Mouse (Mus musculus) MEL (cell line): ENCODE data around the gene Rtn4rl1. TPM values are rescaled to one million over a fixed set of nuclear protein-coding genes. Genes with fewer than 3 reads are reported as not detected.

Experiments used
- DNase-seq: peaks from one replicate; pipeline ENCODE4 v3.0.0; 2011; ENCODE audit warnings: low read depth, low spot score
- H3K27ac ChIP-seq: 2 replicates; pipeline ENCODE4 v1.5.1; 2012; ENCODE audit warnings: low read depth, mild to moderate bottlenecking, control low read depth, low read length, moderate library complexity; ENCODE audit not compliant: control insufficient read depth
- H3K27me3 ChIP-seq, 2 experiments: fragments of 150-350 bp in 1 of 2; sonication (generic) in 1 of 2; 2 replicates each; pipeline ENCODE4 v1.6.1; 2012; ENCODE audit warnings: low read length in 2 of 2, mild to moderate bottlenecking in 2 of 2, improper control_type of control experiment in 1 of 2, moderate library complexity in 1 of 2; ENCODE audit not compliant: insufficient read depth in 2 of 2, control insufficient read depth in 1 of 2
- H3K36me3 ChIP-seq, 2 experiments: 2 replicates each; pipeline ENCODE4 v1.6.1; 2012 to 2014; ENCODE audit warnings: low read length in 2 of 2, improper control_type of control experiment in 1 of 2, inconsistent platforms in 1 of 2, mild to moderate bottlenecking in 1 of 2; ENCODE audit not compliant: insufficient read depth in 2 of 2, control insufficient read depth in 1 of 2
- H3K4me1 ChIP-seq, 2 experiments: fragments of 150-350 bp in 1 of 2; sonication (generic) in 1 of 2; 2 replicates each; pipeline ENCODE4 v1.6.1; 2012; ENCODE audit warnings: low read length in 2 of 2, improper control_type of control experiment in 1 of 2, mild to moderate bottlenecking in 1 of 2; ENCODE audit not compliant: insufficient read depth in 2 of 2, control insufficient read depth in 1 of 2
- H3K4me3 ChIP-seq, 2 experiments: fragments of 150-350 bp in 1 of 2; sonication (generic) in 1 of 2; 2 replicates each; pipeline ENCODE4 v1.5.1; 2012; ENCODE audit warnings: low read depth in 2 of 2, low read length in 2 of 2, mild to moderate bottlenecking in 2 of 2, moderate library complexity in 2 of 2, control low read depth in 1 of 2, improper control_type of control experiment in 1 of 2; ENCODE audit not compliant: control insufficient read depth in 1 of 2, insufficient read depth in 1 of 2
- H3K79me2 ChIP-seq: 2 replicates; pipeline ENCODE4 v1.6.1; 2012; ENCODE audit warnings: mild to moderate bottlenecking, low read length, moderate library complexity; ENCODE audit not compliant: control insufficient read depth, poor library complexity, insufficient read depth
- H3K9ac ChIP-seq: 2 replicates; pipeline ENCODE4 v1.6.1; 2012; ENCODE audit warnings: low read depth, mild to moderate bottlenecking, control low read depth, low read length, moderate library complexity; ENCODE audit not compliant: control insufficient read depth, poor library complexity, severe bottlenecking
- H3K9me3 ChIP-seq: fragments of 150-350 bp; sonication (generic); replicated peaks from 2 replicates; pipeline ENCODE4 v1.6.1; 2012; ENCODE audit warnings: mild to moderate bottlenecking, low read length, improper control_type of control experiment, moderate library complexity; ENCODE audit not compliant: insufficient read depth
- CHD2 ChIP-seq: IDR thresholded peaks from 2 replicates; pipeline ENCODE4 v1.6.1; 2011; ENCODE audit warnings: low read length, improper control_type of control experiment
- E2F4 ChIP-seq: IDR thresholded peaks from 2 replicates; pipeline ENCODE4 v1.6.1; 2011; ENCODE audit warnings: low read depth, low read length, improper control_type of control experiment, borderline replicate concordance
- ELF1 ChIP-seq: IDR thresholded peaks from 2 replicates; pipeline ENCODE4 v1.6.1; 2014; ENCODE audit warnings: low read depth, mild to moderate bottlenecking, inconsistent platforms, low read length, improper control_type of control experiment, moderate library complexity
- EP300 ChIP-seq, 2 experiments: IDR thresholded peaks; 2 replicates each; pipeline ENCODE4 v1.6.1; 2011; ENCODE audit warnings: improper control_type of control experiment in 2 of 2, low read length in 2 of 2, low read depth in 1 of 2, mild to moderate bottlenecking in 1 of 2
- GABPA ChIP-seq: IDR thresholded peaks from 2 replicates; pipeline ENCODE4 v1.6.1; 2012; ENCODE audit warnings: low read depth, mild to moderate bottlenecking, inconsistent platforms, low read length, improper control_type of control experiment, moderate library complexity
- GATA1 ChIP-seq: IDR thresholded peaks from 2 replicates; pipeline ENCODE4 v1.6.1; 2011; ENCODE audit warnings: low read depth, low read length, improper control_type of control experiment
- HCFC1 ChIP-seq: IDR thresholded peaks from 2 replicates; pipeline ENCODE4 v1.6.1; 2012; ENCODE audit warnings: low read depth, mild to moderate bottlenecking, inconsistent platforms, low read length, improper control_type of control experiment, moderate library complexity
- KAT2A ChIP-seq: conservative IDR thresholded peaks from 2 replicates; pipeline ENCODE4 v1.6.1; 2012; ENCODE audit warnings: low read depth, low read length, improper control_type of control experiment, inconsistent platforms
- MAFK ChIP-seq: IDR thresholded peaks from 2 replicates; pipeline ENCODE4 v1.6.1; 2011; ENCODE audit warnings: low read depth, mild to moderate bottlenecking, low read length, improper control_type of control experiment, borderline replicate concordance
- MEF2A ChIP-seq: IDR thresholded peaks from 2 replicates; pipeline ENCODE4 v1.6.1; 2014; ENCODE audit warnings: low read depth, mild to moderate bottlenecking, inconsistent platforms, low read length, improper control_type of control experiment; ENCODE audit not compliant: poor library complexity, insufficient replicate concordance, severe bottlenecking; ENCODE audit errors: extremely low read depth
- MYB ChIP-seq: IDR thresholded peaks from 2 replicates; pipeline ENCODE4 v1.6.1; 2011; ENCODE audit warnings: mild to moderate bottlenecking, low read depth, low read length, improper control_type of control experiment
- POLR2A ChIP-seq, 2 experiments: IDR thresholded peaks; 2 replicates each; pipeline ENCODE4 v1.6.1; 2011 to 2012; ENCODE audit warnings: low read length in 2 of 2, mild to moderate bottlenecking in 2 of 2, control low read depth in 1 of 2, improper control_type of control experiment in 1 of 2, low read depth in 1 of 2, moderate library complexity in 1 of 2; ENCODE audit not compliant: control insufficient read depth in 1 of 2, insufficient read depth in 1 of 2, poor library complexity in 1 of 2
- POLR2AphosphoS2 ChIP-seq: IDR thresholded peaks from 2 replicates; pipeline ENCODE4 v1.6.1; 2011; ENCODE audit warnings: low read length, improper control_type of control experiment
- RAD21 ChIP-seq: IDR thresholded peaks from 2 replicates; pipeline ENCODE4 v1.6.1; 2011; ENCODE audit warnings: mild to moderate bottlenecking, low read depth, low read length, improper control_type of control experiment
- RCOR1 ChIP-seq: IDR thresholded peaks from 2 replicates; pipeline ENCODE4 v1.6.1; 2012; ENCODE audit warnings: low read depth, mild to moderate bottlenecking, inconsistent platforms, low read length, improper control_type of control experiment
- TBP ChIP-seq: IDR thresholded peaks from 2 replicates; pipeline ENCODE4 v1.8.0; 2011; ENCODE audit warnings: low read depth, low read length, improper control_type of control experiment
- TCF12 ChIP-seq: IDR thresholded peaks from 2 replicates; pipeline ENCODE4 v1.6.1; 2014; ENCODE audit warnings: low read depth, mild to moderate bottlenecking, inconsistent platforms, low read length, improper control_type of control experiment, moderate library complexity
- UBTF ChIP-seq: IDR thresholded peaks from 2 replicates; pipeline ENCODE4 v1.6.1; 2012; ENCODE audit warnings: low read depth, mild to moderate bottlenecking, inconsistent platforms, low read length, improper control_type of control experiment, moderate library complexity, borderline replicate concordance; ENCODE audit not compliant: insufficient read depth
- USF1 ChIP-seq: IDR thresholded peaks from 2 replicates; pipeline ENCODE4 v1.6.1; 2014; ENCODE audit warnings: low read depth, mild to moderate bottlenecking, inconsistent platforms, low read length, improper control_type of control experiment, moderate library complexity
- ZC3H11A ChIP-seq: IDR thresholded peaks from 2 replicates; pipeline ENCODE4 v1.6.1; 2012; ENCODE audit warnings: low read depth, mild to moderate bottlenecking, inconsistent platforms, low read length, improper control_type of control experiment
- ZKSCAN1 ChIP-seq: IDR thresholded peaks from 2 replicates; pipeline ENCODE4 v1.6.1; 2012; ENCODE audit warnings: low read depth, mild to moderate bottlenecking, inconsistent platforms, low read length, improper control_type of control experiment, moderate library complexity
- polyA plus RNA-seq, 2 experiments: library from polyadenylated mRNA; stranded (reverse) in 1 of 2; unstranded in 1 of 2; fragments of >175 nt in 1 of 2; fragments of >200 nt in 1 of 2; gene quantifications; 2 replicates each; pipeline versions ENCODE4 v1.2.1 to v1.2.4; 2012; ENCODE audit warnings: low replicate concordance in 2 of 2, low read depth in 1 of 2; ENCODE audit not compliant: insufficient read length in 2 of 2, insufficient read depth in 1 of 2, missing spikeins in 1 of 2
- total RNA-seq: library from RNA; depleted of rRNA; stranded (reverse); fragments of 300-350 nt; gene quantifications from 2 replicates; pipeline ENCODE4 v1.2.3, GENCODE M21; 2012

Rtn4rl1 gene
- total and polyA plus RNA-seq, 3 experiments = 0.35 to 2.6 TPM; not detected in 1

GRCm38 (mm10) chr11:75210755-75211154 is 17.2 kb downstream of the Rtn4rl1 start:
- Histone ChIP-seq H3K27ac (no peak overlapping the region), H3K27me3 (no peaks in the 10 kb centered on the region), H3K9me3 (no peaks in the 10 kb centered on the region), H3K4me3 (no peak overlapping the region), H3K79me2 (no peaks in the 10 kb centered on the region), H3K9ac (no peak overlapping the region), H3K4me1 (no peaks in the 10 kb centered on the region), H3K36me3 (no peaks in the 10 kb centered on the region)
- TF ChIP-seq EP300 (IDR thresholded peaks at IDR 0.05; ENCODE audit: low read depth in 1 of 2, low read length in 2 of 2) = no peak
- TF ChIP-seq RAD21 = no peak
- no peak for TF ChIP-seq TCF12
- no peak for TF ChIP-seq POLR2A (IDR thresholded peaks at IDR 0.05; ENCODE audit: control insufficient read depth in 1 of 2, insufficient read depth in 1 of 2, low read depth in 1 of 2, low read length in 2 of 2, poor library complexity in 1 of 2)
- TF ChIP-seq TBP = no peak
- TF ChIP-seq USF1 = no peak
- TF ChIP-seq MAFK = no peak
- TF ChIP-seq GABPA = no peak
- no peak for TF ChIP-seq ZC3H11A
- no peak for TF ChIP-seq KAT2A
- no peak for TF ChIP-seq HCFC1
- no peak for DNase-seq

GRCm38 (mm10) chr11:75212031-75212667 is 18.6 kb downstream of the Rtn4rl1 start:
- H3K4me1 ChIP-seq = no peaks in the 10 kb centered on the region

GRCm38 (mm10) chr11:75212876-75213275 is 19.3 kb downstream of the Rtn4rl1 start:
- no peak for DNase-seq
- Histone ChIP-seq H3K27me3 (no peaks in the 10 kb centered on the region), H3K4me1 (no peaks in the 10 kb centered on the region), H3K9me3 (no peaks in the 10 kb centered on the region), H3K27ac (no peak overlapping the region)
- TF ChIP-seq KAT2A (no peak), CHD2 (no peak), MYB (no peak), TCF12 (no peak), UBTF (no peak), E2F4 (no peak), ZKSCAN1 (no peak), TBP (no peak)
- TF ChIP-seq, all 39 proteins: peak for 0
- H3K36me3 ChIP-seq = no peaks in the 10 kb centered on the region
- no peak overlapping the region for H3K4me3 ChIP-seq
- no peak overlapping the region for H3K9ac ChIP-seq
- H3K79me2 ChIP-seq = no peaks in the 10 kb centered on the region

More at GRCm38 (mm10) chr11:75212031-75212667, 18.6 kb downstream of the Rtn4rl1 start:
- no peaks in the 10 kb centered on the region for H3K36me3 ChIP-seq
- H3K27ac ChIP-seq = no peak overlapping the region
- no peak overlapping the region for H3K4me3 ChIP-seq
- no peaks in the 10 kb centered on the region for H3K79me2 ChIP-seq
- TF ChIP-seq ELF1 = no peak
- TF ChIP-seq MEF2A = no peak
- no peak for TF ChIP-seq POLR2AphosphoS2
- no peak for TF ChIP-seq GATA1
- TF ChIP-seq RAD21 = no peak
- TF ChIP-seq RCOR1 = no peak
- H3K9me3 ChIP-seq = no peaks in the 10 kb centered on the region
- no peak for DNase-seq
- no peak overlapping the region for H3K9ac ChIP-seq
- H3K27me3 ChIP-seq = no peaks in the 10 kb centered on the region
